Mouse (Mus musculus) thymus, adult 2 months (tissue): ENCODE results near the gene Ndufb7.

Experiments
- CTCF ChIP-seq: fragments of 200-500 bp; IDR thresholded peaks from 2 replicates; pipeline ENCODE4 v1.5.1; 2012; ENCODE audit warnings: mild to moderate bottlenecking, control low read depth, low read length, moderate library complexity, borderline replicate concordance; ENCODE audit not compliant: control insufficient read depth, poor library complexity, insufficient read depth; ENCODE audit errors: extremely low read depth
- POLR2A ChIP-seq: fragments of 200-500 bp; IDR thresholded peaks from 2 replicates; pipeline ENCODE4 v1.6.1; 2012; ENCODE audit warnings: mild to moderate bottlenecking, low read length, control low read depth, moderate library complexity; ENCODE audit not compliant: control insufficient read depth, poor library complexity, insufficient read depth; ENCODE audit errors: extremely low read depth

DNA sequence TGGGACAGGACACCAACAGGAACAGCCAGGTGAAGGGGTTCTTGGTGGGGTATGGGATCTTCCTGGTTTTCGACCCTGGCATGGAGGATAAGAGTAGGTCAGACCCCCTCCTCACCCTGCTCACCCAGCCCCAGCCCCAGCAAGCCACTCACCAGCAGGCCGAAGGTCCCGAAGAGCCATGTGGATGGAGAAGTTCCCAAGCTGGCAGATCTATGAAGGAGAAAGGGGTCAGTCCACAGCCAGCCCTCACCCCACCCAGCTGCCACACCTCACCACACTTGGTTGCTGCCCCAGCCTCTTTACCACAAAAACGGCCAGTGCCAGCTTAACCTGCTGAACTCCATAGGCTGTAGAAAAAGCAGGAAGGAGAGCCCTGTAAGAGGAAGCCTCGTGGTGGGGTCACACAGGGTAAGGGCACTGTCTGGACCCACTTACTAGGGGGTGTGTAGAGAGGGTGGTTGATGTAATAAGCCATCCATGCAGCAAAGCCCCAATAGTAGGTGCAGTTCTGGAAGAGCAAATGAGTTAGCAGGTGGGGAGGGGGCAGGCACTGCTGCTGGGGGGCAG is 5.9 kb downstream of the Ndufb7 start:
- TF ChIP-seq CTCF (no peak), POLR2A (no peak)
